Mouse (Mus musculus) midbrain, embryonic 14.5 days (tissue): Measurements from ENCODE around the gene Gm45261. TPM values are rescaled to one million over a fixed set of nuclear protein-coding genes. Genes with fewer than 3 reads are reported as not detected.
A peak's percentile ranks its signal among the peaks of the same experiment; 100 is the strongest.

ENCODE experiments used
- ATAC-seq: fragments of 200-750 bp; cut with Nextera tagmentation; 2 replicates; pipeline ENCODE4 v1.8.0; 2017; ENCODE audit warnings: moderate number of reproducible peaks, moderate library complexity; ENCODE audit not compliant: low FRiP score, low TSS enrichment
- DNase-seq: peaks from one replicate; pipeline ENCODE4 v3.0.0-alpha.2; 2015
- H3K27ac ChIP-seq: fragments of 300-500 bp; sonication (generic); replicated peaks from 2 replicates; pipeline ENCODE4 v1.5.1; 2014; ENCODE audit warnings: mild to moderate bottlenecking, low read depth, low read length, moderate library complexity
- H3K27me3 ChIP-seq: fragments of 300-500 bp; sonication (generic); 2 replicates; pipeline ENCODE4 v1.6.1; 2014; ENCODE audit warnings: low read length, control low read depth, mixed read lengths; ENCODE audit not compliant: control insufficient read depth, insufficient read depth
- H3K36me3 ChIP-seq: fragments of 300-500 bp; sonication (generic); 2 replicates; pipeline ENCODE4 v1.6.1; 2014; ENCODE audit warnings: low read length, control low read depth; ENCODE audit not compliant: control insufficient read depth, insufficient read depth
- H3K4me1 ChIP-seq: fragments of 300-500 bp; sonication (generic); 2 replicates; pipeline ENCODE4 v1.6.1; 2014; ENCODE audit warnings: mild to moderate bottlenecking, antibody characterized with exemption, low read length, control low read depth; ENCODE audit not compliant: control insufficient read depth, insufficient read depth
- H3K4me2 ChIP-seq: fragments of 300-500 bp; sonication (generic); 2 replicates; pipeline ENCODE4 v1.6.1; 2014; ENCODE audit warnings: mild to moderate bottlenecking, low read length, moderate library complexity
- H3K4me3 ChIP-seq: fragments of 300-500 bp; sonication (generic); replicated peaks from 2 replicates; pipeline ENCODE4 v1.5.1; 2014; ENCODE audit warnings: low read depth, low read length
- H3K9ac ChIP-seq: fragments of 300-500 bp; sonication (generic); replicated peaks from 2 replicates; pipeline ENCODE4 v1.6.1; 2014; ENCODE audit warnings: mild to moderate bottlenecking, low read length, moderate library complexity
- H3K9me3 ChIP-seq: fragments of 300-500 bp; sonication (generic); 2 replicates; pipeline ENCODE4 v1.6.1; 2016; ENCODE audit warnings: low read length, control low read depth, mixed read lengths; ENCODE audit not compliant: control insufficient read depth
- WGBS: fragments of 180-500 bp; shearing (Covaris S2); extraction: QIAGEN DNeasy Blood & Tissue Kit; methylation state at CpG from one replicate; pipeline ENCODE4 v1.1.7; 2014; 5-methylcytosine and 5-hydroxymethylcytosine counted together
- polyA plus RNA-seq: library from polyadenylated mRNA; unstranded; fragments of >200 nt; fragmentation: Nextera tagmentation; extraction: Ambion mirVana; gene quantifications from 2 replicates; pipeline ENCODE4 v1.2.1, GENCODE M21; 2014

Gm45261 gene
- polyA plus RNA-seq, 1 experiment from 2014 or later: not detected

DNA sequence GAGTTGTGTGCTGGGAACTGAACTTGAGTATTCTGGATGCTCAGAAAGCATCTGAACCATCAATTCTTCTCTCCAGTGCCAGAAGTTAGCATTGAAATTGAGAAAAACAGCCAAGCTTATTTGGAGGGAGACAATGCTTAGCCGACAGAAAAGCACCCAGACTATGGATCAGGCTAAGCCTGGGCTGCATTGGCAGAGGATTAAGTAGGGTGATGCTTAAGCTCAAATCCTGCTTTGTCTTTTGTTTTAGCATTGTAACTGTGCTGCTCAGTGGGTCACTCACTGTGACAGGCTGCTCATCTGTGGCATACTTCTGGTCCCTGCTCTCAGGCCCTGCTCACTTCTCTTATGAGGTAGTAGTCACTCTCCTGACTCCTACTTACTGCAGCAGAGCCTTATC, 36.6 kb downstream of the Gm45261 start:
- no peak for DNase-seq
- 12% methylated on average over 1 of the region's 1 CpGs for WGBS

DNA sequence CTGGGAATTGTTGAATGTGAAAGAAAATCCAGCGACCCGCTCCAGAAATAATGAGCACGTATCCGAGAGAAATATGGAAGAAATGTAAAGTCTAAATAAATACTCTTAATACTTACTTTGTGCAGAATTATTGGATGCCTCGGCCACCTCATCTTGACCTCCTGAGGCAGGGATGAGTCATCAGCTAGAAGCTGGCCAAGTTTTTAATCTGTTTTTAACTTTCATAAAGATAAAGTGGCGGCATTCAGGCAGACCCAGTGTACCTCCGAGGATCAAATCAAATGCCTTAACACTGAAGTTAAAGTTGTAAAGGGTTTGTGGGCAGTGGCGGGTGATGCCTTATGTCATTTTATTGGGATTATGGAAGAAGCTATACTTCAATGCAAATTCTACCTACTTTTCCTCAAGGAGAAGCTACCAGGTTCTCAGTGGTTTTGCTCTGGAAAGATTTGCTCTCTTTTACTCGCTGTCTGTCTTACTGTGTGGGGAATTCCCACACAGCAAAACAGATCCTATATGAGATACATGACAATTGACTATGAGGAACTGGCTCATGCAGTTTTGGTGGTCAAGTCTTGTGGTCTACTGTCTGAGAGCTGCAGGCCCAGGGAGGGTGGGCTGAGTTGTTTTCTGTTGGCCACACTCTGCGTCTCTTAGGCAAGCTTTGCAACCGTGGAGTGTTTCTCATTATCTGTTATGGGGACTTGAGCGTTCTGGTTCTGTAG, 42.8 kb downstream of the Gm45261 start:
- no peaks in the 10 kb centered on the region for H3K36me3 ChIP-seq
- DNase-seq: no peak
- H3K27ac ChIP-seq: no peak overlapping the region
- no peaks in the 10 kb centered on the region for H3K27me3 ChIP-seq
- H3K9me3 ChIP-seq: no peaks in the 10 kb centered on the region
- H3K4me1 ChIP-seq: no peaks in the 10 kb centered on the region
- no peak overlapping the region for H3K9ac ChIP-seq
- WGBS: 92% methylated on average over 12 of the region's 12 CpGs
- H3K4me3 ChIP-seq: no peak overlapping the region
- no peak overlapping the region for H3K4me2 ChIP-seq
- ATAC-seq: no peak

More for the DNA sequence above, 36.6 kb downstream of the Gm45261 start:
- Histone ChIP-seq H3K27me3 (no peaks in the 10 kb centered on the region), H3K9me3 (no peaks in the 10 kb centered on the region), H3K36me3 (no peaks in the 10 kb centered on the region), H3K4me1 (no peaks in the 10 kb centered on the region), H3K27ac (no peak overlapping the region), H3K9ac (no peak overlapping the region), H3K4me2 (no peak overlapping the region), H3K4me3 (no peak overlapping the region)
- no peak for ATAC-seq

DNA sequence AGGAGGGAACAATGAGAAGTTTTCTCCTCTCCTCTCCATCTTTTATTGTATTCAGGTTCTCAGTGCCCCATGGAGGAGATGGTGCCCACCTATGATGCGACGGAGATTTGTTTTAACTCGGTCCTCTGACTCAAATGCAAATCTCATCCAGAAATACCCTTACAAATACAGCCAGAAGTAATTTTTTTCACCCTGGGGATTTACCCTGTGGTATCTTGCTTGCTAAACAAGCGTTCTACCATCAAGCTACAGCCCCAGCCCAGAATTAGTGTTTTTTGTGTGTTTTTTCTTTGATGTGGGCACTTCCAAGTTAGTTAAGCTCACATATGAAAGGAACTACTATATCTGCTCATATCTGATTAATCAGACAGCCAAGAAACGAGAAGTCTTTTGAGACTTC, 44.9 kb downstream of the Gm45261 start:
- Histone ChIP-seq H3K27ac (no peak overlapping the region), H3K9ac (no peak overlapping the region), H3K4me1 (no peaks in the 10 kb centered on the region), H3K27me3 (no peaks in the 10 kb centered on the region), H3K9me3 (no peaks in the 10 kb centered on the region), H3K4me3 (no peak overlapping the region), H3K4me2 (no peak overlapping the region), H3K36me3 (no peaks in the 10 kb centered on the region)
- DNase-seq (no peak), ATAC-seq (no peak)
- 79% methylated on average over 5 of the region's 5 CpGs for WGBS

DNA sequence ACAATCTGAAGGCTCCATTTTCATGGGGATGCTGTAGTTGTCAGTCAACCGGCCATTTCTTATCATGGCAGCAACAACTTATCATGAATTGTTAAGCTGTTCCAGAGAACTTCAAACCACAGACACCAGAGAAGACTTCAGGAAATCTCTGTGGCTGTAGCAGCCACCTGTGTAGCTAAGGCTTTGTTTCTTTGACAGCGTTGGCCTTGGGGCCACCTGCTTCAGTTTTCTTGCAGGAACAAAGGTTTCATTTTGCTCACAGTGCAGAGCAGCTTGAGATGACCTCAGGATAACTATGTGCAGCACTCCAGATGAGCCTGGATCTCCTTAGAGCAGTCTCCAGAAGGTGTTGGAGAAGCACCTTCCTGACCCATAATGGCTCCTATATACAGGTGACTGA, 48.7 kb downstream of the Gm45261 start:
- Histone ChIP-seq H3K4me2 (no peak overlapping the region), H3K9ac (no peak overlapping the region), H3K4me3 (no peak overlapping the region), H3K36me3 (no peaks in the 10 kb centered on the region), H3K4me1 (no peaks in the 10 kb centered on the region), H3K27me3 (no peaks in the 10 kb centered on the region), H3K27ac (no peak overlapping the region), H3K9me3 (no peaks in the 10 kb centered on the region)
- DNase-seq (no peak), ATAC-seq (no peak)
- WGBS: 88% methylated on average over 2 of the region's 2 CpGs

DNA sequence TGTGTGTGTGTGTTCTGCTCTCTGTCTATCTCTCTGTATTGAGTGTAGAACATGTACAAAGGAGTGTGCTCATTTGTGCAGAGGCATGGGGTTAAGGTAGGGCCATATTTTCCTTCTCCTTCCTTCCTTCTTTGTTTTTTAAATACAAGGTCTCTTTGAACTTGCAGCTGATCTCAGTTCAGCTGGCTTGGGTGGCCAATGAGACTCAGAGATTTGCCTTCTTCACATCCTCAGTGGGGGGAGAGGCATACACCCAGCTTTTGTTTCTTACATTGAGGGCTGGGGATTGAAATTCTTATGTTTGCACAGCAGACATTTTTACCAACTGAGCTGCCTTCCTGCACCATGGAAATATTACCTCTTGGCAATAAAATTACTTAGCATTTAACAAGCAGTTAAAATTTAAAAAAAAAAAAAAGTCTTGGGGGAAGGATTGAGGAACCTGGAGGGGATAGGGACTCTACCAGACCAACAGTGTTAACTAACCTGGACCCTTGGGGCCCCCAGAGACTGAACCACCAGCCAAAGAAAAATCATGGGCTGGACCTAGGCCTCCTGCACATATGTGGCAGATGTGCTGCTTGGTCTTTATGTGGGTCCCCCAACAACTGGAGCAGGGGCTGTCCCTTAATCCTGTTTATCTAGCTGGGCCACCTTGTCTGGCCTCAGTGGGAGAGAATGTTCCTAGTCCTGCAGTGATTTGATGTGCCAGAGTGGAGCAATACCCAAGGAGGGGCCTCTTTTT, 50.8 kb downstream of the Gm45261 start:
- H3K27ac ChIP-seq: no peak overlapping the region
- no peak overlapping the region for H3K4me3 ChIP-seq
- no peaks in the 10 kb centered on the region for H3K4me1 ChIP-seq
- no peaks in the 10 kb centered on the region for H3K9me3 ChIP-seq
- no peak for ATAC-seq
- no peak overlapping the region for H3K9ac ChIP-seq
- no peaks in the 10 kb centered on the region for H3K36me3 ChIP-seq
- no peak for DNase-seq
- no peaks in the 10 kb centered on the region for H3K27me3 ChIP-seq
- no peak overlapping the region for H3K4me2 ChIP-seq

DNA sequence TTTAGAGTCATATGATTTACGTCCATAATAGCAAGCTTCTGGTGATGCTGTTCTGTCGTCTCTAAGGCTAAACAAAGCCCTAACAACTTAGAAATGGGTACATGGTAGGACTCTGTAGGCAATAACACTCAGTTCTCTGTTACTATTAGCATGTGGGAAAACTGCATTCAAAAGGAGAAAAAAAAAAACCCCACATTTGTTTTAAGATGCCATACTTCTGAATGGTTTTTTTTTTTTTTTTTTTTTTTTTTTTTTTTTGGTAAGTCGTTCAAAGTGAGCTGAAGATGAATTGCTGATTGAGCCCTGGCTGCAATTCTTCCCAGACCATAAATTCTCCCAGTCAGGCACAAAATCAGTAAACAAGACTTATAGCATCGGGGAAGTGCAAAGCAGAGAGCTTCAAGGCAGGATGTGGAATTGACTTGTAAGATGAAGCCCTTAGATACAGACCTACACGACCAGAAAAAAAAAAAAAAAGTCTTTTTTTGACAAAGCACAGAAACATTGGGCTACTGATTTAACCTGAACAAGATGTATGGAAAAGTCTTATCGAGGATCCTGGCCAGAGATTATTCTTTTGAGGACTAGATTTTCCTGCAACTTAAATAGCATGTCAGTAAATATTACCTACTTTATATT, 51.7 kb downstream of the Gm45261 start:
- no peaks in the 10 kb centered on the region for H3K4me1 ChIP-seq
- DNase-seq (no peak), ATAC-seq (no peak)
- H3K4me2 ChIP-seq: no peak overlapping the region
- no peak overlapping the region for H3K9ac ChIP-seq
- 70% methylated on average over 6 of the region's 6 CpGs for WGBS
- H3K27ac ChIP-seq: no peak overlapping the region
- no peak overlapping the region for H3K4me3 ChIP-seq
- H3K36me3 ChIP-seq: no peaks in the 10 kb centered on the region
- no peaks in the 10 kb centered on the region for H3K27me3 ChIP-seq
- H3K9me3 ChIP-seq: no peaks in the 10 kb centered on the region

DNA sequence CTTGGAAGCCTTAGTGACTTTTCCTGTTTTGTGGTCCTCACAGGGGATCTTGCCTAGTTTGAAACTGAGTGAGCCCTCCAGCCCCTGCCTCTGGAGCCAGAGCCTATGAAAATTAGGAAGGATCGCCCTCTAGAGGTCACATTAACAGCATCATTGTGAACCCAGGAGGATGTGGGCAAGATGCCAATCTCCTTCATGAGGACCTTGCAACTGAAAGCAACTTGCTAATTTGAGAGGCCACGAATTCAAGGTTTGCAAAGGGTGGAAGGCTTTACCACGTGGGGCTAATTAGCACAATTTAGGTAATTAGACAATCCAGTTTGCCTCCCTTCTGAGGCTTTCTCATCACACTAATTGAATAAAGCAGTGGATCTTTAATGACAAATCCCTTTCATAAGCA, 52.7 kb downstream of the Gm45261 start:
- Histone ChIP-seq H3K4me1 (no peaks in the 10 kb centered on the region), H3K36me3 (no peaks in the 10 kb centered on the region), H3K27ac (no peak overlapping the region), H3K9ac (no peak overlapping the region), H3K4me2 (no peak overlapping the region), H3K9me3 (no peaks in the 10 kb centered on the region), H3K4me3 (no peak overlapping the region), H3K27me3 (no peaks in the 10 kb centered on the region)
- DNase-seq (peak; percentile 88), ATAC-seq (peak; percentile 46; the same call in 1 of the 2 replicates)
- WGBS: 6% methylated on average over 3 of the region's 3 CpGs

DNA sequence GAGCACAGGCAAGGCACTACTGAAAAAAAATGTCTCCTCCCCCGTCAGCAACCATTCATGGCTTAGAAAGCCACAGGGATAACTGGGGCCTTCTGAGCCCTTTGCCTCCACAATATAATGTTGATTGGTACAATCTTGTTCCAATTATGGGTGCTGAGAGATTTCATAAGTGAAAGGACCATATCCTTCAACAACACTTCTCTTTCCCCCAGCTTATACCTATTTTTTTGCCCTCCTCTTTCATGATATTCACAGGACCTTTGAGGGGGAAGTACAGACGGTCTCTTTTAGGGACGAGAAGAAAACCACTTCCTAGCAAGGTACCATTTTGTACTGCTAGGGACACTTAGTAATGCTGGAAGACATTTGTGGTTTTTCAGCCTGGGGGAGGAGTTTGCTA, 57.1 kb downstream of the Gm45261 start:
- H3K4me2 ChIP-seq: no peak overlapping the region
- H3K9me3 ChIP-seq: no peaks in the 10 kb centered on the region
- H3K4me3 ChIP-seq: no peak overlapping the region
- H3K4me1 ChIP-seq: no peaks in the 10 kb centered on the region
- no peaks in the 10 kb centered on the region for H3K36me3 ChIP-seq
- DNase-seq (no peak), ATAC-seq (no peak)
- WGBS: 87% methylated on average over 3 of the region's 3 CpGs
- H3K27me3 ChIP-seq: no peaks in the 10 kb centered on the region
- no peak overlapping the region for H3K27ac ChIP-seq
- no peak overlapping the region for H3K9ac ChIP-seq
